Mouse (Mus musculus) hindbrain, embryonic 13.5 days (tissue): ENCODE results near the gene Snx15. TPM values are rescaled to one million over a fixed set of nuclear protein-coding genes. Genes with fewer than 3 reads are reported as not detected.
"Not testable (repeated sequence)": the region's sequence is repeated elsewhere in the genome, so short reads cannot be mapped to it uniquely, and the experiment has no call there.

Source experiments
- ATAC-seq: fragments of 200-750 bp; cut with Nextera tagmentation; 2 replicates; pipeline ENCODE4 v1.8.0; 2017; ENCODE audit warnings: moderate TSS enrichment; ENCODE audit not compliant: low FRiP score
- H3K27ac ChIP-seq: fragments of 300-500 bp; sonication (generic); 2 replicates; pipeline ENCODE4 v1.5.1; 2015; ENCODE audit warnings: inconsistent platforms, mild to moderate bottlenecking, moderate library complexity
- H3K27me3 ChIP-seq: fragments of 300-500 bp; sonication (generic); 2 replicates; pipeline ENCODE4 v1.6.1; 2015; ENCODE audit warnings: mild to moderate bottlenecking, inconsistent platforms
- H3K36me3 ChIP-seq: fragments of 300-500 bp; sonication (generic); 2 replicates; pipeline ENCODE4 v1.6.1; 2015; ENCODE audit warnings: mild to moderate bottlenecking, inconsistent platforms
- H3K4me1 ChIP-seq: fragments of 300-500 bp; sonication (generic); replicated peaks from 2 replicates; pipeline ENCODE4 v1.6.1; 2015; ENCODE audit warnings: inconsistent platforms
- H3K4me2 ChIP-seq: fragments of 300-500 bp; sonication (generic); 2 replicates; pipeline ENCODE4 v1.6.1; 2015; ENCODE audit warnings: inconsistent platforms, mild to moderate bottlenecking, moderate library complexity
- H3K4me3 ChIP-seq: fragments of 300-500 bp; sonication (generic); 2 replicates; pipeline ENCODE4 v1.5.1; 2015; ENCODE audit warnings: mild to moderate bottlenecking, inconsistent platforms
- H3K9ac ChIP-seq: fragments of 300-500 bp; sonication (generic); 2 replicates; pipeline ENCODE4 v1.6.1; 2015; ENCODE audit warnings: mild to moderate bottlenecking, inconsistent platforms
- H3K9me3 ChIP-seq: fragments of 300-500 bp; sonication (generic); 2 replicates; pipeline ENCODE4 v1.6.1; 2016; ENCODE audit warnings: inconsistent platforms
- WGBS: fragments of 180-500 bp; shearing (Covaris S2); methylation state at CpG from one replicate; pipeline ENCODE4 v1.1.7; 2015; 5-methylcytosine and 5-hydroxymethylcytosine counted together
- polyA plus RNA-seq: library from polyadenylated mRNA; unstranded; fragments of >200 nt; fragmentation: Nextera tagmentation; extraction: Ambion mirVana; gene quantifications from 2 replicates; pipeline ENCODE4 v1.2.1, GENCODE M21; 2015

Gene Snx15
- polyA plus RNA-seq, 1 experiment from 2014 or later = 55.7 TPM

DNA sequence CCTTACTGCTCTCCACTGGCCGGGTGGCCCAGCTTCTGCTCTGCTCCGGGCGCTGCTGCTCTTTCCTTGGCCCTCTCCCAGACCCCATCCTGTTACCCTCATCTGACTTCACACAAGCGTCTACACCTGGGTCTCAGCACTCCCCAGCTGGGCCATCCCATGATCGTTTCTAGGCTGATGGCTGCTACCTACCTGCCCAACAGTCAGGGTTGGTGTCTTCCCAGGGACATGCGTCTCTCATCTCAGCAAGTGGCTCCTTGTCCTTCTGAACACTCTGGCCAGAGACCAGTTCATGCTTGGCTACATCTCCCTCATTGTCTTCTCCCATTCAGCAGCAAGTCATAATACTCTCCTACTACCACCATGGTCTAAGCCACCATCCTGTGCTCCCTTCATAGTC is 11.6 kb upstream of the Snx15 start:
- WGBS = 98% methylated on average over 6 of the region's 6 CpGs
- no peak for ATAC-seq
- H3K4me2 ChIP-seq = peak overlapping the region; percentile 75
- peaks cover 36% of the 10 kb centered on the region for H3K36me3 ChIP-seq
- H3K9me3 ChIP-seq = no peaks in the 10 kb centered on the region
- peaks cover 24% of the 10 kb centered on the region for H3K4me1 ChIP-seq
- H3K4me3 ChIP-seq = peak overlapping the region; percentile 61
- peak overlapping the region; percentile 90 for H3K9ac ChIP-seq
- H3K27me3 ChIP-seq = no peaks in the 10 kb centered on the region
- peak overlapping the region; percentile 99 for H3K27ac ChIP-seq

DNA sequence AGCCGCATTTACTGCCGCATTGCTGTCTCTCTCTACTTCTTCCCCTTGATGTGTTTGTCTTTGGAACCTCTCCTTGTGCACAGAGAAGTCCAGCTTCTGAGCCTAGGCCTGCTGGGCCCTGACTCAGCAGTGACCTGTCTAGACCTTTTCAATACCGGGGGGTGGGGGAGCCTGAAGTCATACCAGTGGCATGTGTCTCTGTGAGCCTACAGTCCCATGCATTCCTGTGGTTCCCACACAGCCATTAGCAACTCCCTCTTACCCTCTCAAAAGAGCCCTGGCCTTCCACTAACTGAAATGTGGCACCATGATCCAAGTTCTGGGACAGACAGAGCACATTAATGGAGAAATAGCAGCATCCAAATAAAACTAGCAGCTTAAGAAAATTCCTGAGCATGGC is 8.3 kb upstream of the Snx15 start:
- no peak for ATAC-seq
- Histone ChIP-seq H3K9ac (0 out of 2 replicates have a peak overlapping the region, but pooled peaks have one; percentile 35), H3K4me3 (no peak overlapping the region), H3K36me3 (peaks cover 50% of the 10 kb centered on the region), H3K9me3 (no peaks in the 10 kb centered on the region), H3K27me3 (no peaks in the 10 kb centered on the region), H3K4me2 (no peak overlapping the region), H3K4me1 (peaks cover 24% of the 10 kb centered on the region), H3K27ac (no peak overlapping the region)
- 85% methylated on average over 3 of the region's 3 CpGs for WGBS

DNA sequence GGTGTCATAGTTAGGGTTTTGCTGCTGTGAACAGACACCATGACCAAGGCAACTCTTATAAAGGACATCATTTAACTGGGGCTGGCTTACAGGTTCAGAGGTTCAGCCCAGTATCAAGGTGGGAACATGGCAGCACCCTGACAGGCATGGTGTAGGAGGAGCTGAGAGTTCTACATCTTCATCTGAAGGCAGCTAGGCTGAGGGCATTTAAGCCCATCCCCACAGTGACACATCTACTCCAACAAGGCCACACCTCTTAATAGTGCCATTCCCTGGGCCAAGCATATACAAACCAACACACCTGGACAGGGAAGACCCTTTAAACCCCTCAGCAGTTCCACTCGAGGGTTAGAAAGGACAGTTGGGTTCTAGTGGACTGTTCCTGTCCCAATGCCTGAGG is 5.1 kb upstream of the Snx15 start:
- not testable (repeated sequence) for H3K4me3 ChIP-seq, H3K4me1 ChIP-seq, H3K27me3 ChIP-seq, H3K9me3 ChIP-seq, H3K27ac ChIP-seq, H3K9ac ChIP-seq, ATAC-seq, H3K4me2 ChIP-seq
- peaks cover 48% of the 10 kb centered on the region for H3K36me3 ChIP-seq
- 65% methylated on average over 1 of the region's 1 CpGs for WGBS

DNA sequence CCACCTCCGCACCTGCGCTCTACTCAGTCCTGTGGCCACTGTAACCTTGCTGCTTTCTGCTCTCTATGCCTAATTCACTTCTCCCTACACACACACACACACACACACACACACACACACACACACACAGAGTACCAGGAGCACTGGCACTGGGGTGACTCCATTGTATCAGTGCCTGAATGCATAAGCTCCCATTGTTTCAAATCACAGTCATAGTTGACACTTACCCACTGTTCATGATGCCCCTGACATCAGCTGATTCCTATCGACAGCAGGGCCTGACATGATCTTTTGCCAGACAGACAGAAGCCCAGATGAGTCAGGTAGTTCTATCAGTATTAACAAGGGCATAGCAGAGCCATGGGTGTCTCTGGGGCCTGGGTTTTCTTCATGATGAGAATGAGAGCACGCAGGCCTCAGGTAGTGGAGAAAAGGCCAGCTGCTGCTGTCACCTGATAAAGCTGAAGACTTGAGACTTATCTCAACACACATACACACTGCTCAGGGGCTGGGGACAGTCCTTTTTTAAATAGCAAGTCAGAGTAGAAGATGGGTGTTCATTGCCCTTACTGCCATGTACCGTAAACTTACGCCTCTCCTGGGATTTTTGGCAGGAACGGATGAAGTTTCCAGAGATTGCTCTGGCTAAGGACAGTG is 4.2 kb upstream of the Snx15 start:
- Histone ChIP-seq H3K4me1 (peaks cover 4% of the 10 kb centered on the region), H3K27ac (no peak overlapping the region; the same call in 1 of the 2 replicates), H3K36me3 (peaks cover 40% of the 10 kb centered on the region), H3K27me3 (no peaks in the 10 kb centered on the region), H3K9ac (peak overlapping the region; percentile 19; the same call in 1 of the 2 replicates), H3K4me3 (no peak overlapping the region), H3K9me3 (no peaks in the 10 kb centered on the region), H3K4me2 (no peak overlapping the region)
- ATAC-seq = no peak
- 86% methylated on average over 7 of the region's 7 CpGs for WGBS

DNA sequence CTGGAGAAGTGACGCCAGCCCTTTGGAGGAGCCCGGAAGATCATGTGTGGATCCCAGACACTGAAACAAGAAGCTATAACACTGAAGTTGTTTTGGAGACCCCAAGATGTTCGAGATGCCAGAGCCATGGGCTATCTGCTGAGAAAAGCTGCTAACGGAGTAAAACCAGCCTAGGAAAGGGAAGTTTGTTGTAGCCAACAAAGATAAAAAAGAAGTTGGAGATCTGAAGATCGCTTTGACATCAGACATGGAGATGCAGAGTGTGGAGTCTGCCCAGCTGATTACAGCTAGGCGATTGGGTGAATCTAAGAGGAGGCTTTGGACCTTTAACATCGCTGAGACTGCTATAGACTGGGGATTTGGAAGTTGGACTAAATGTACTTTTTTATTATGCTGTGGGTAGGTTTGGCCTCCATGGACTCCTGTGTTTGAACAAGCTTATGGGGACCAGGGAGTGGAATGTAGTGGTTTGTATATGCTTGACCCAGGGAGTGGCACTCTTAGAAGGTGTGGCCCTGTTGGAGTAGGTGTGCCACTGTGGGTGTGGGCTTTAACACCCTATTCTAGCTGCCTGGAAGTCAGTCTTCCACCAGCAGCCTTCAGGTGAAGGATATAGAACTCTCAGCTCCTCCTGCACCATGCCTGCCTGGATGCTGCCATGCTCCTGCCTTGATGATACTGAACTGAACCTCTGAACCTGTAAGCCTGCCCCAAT is 2.5 kb upstream of the Snx15 start:
- not testable (repeated sequence) for H3K4me1 ChIP-seq, H3K9ac ChIP-seq, H3K4me2 ChIP-seq, H3K27me3 ChIP-seq, ATAC-seq, H3K9me3 ChIP-seq, H3K27ac ChIP-seq, H3K4me3 ChIP-seq
- H3K36me3 ChIP-seq = peaks cover 22% of the 10 kb centered on the region
- WGBS = 82% methylated on average over 7 of the region's 7 CpGs

DNA sequence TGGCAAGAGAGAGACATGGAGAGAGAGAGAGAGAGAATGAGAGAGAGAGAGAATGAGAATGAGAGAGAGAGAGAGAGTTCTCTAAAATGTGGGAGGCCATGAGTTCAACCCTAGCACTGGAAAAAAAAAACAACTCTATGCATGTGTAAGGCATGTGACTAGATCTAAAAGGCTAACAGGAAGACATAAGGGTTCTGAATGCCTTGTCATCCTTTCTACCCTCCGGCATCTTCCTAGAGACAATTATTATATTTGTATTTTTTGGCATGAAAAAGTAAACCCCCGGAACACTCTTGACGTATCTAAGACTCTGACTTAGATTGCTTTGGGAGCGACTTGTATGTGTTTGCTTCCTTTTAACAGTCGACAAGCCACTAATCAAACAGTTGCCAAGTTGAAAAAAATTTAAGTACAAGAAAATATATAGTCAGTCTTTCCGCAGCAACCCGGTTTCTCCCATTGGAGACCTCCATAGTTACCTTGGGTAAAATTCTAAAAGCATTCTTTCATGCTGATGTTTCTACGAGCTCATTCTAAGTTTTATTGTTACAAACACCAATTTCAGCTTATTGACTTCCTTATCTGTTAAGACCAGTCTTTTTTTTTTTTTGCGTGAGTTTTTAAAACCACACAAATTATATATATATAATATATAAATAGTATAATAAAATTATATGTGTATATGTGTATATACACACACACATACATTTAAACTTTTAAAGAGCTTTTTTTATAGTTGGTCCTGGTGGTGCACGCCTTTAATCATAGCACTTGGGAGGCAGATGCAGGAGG is 1.1 kb downstream of the Snx15 start:
- peak overlapping the region; percentile 55 for H3K4me2 ChIP-seq
- WGBS = 74% methylated on average over 10 of the region's 10 CpGs
- no peaks in the 10 kb centered on the region for H3K27me3 ChIP-seq
- H3K27ac ChIP-seq = peak overlapping the region; percentile 94
- H3K9me3 ChIP-seq = no peaks in the 10 kb centered on the region
- no peak for ATAC-seq
- H3K36me3 ChIP-seq = peaks cover 6% of the 10 kb centered on the region; the same call in 1 of the 2 replicates
- peaks cover 12% of the 10 kb centered on the region for H3K4me1 ChIP-seq
- H3K4me3 ChIP-seq = peak overlapping the region; percentile 58
- H3K9ac ChIP-seq = peak overlapping the region; percentile 76; the same call in 1 of the 2 replicates

DNA sequence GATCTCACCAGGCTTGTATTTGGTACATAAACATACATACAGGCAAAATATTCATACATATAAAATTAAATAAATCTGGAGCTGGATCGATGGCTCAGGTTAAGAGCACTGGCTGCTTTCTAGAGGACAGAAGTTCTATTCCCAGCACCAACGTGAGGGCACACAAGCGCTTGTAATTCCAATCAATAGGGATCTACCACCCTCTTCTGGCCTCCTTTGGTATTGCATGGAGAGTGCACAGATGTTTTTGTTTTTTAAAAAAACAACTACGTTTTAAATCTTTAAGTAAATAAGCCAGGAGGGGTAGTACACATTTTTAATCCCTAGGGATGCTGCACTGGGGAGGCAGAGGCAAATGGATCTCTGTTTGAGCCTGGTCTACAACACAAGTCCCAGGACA is 1.8 kb downstream of the Snx15 start:
- H3K9me3 ChIP-seq = no peaks in the 10 kb centered on the region
- ATAC-seq = no peak
- H3K9ac ChIP-seq = no peak overlapping the region
- H3K27ac ChIP-seq = no peak overlapping the region
- no peak overlapping the region for H3K4me2 ChIP-seq
- WGBS = 23% methylated on average over 4 of the region's 4 CpGs
- H3K27me3 ChIP-seq = no peaks in the 10 kb centered on the region
- H3K36me3 ChIP-seq = peaks cover 13% of the 10 kb centered on the region
- no peak overlapping the region for H3K4me3 ChIP-seq
- peaks cover 12% of the 10 kb centered on the region for H3K4me1 ChIP-seq

DNA sequence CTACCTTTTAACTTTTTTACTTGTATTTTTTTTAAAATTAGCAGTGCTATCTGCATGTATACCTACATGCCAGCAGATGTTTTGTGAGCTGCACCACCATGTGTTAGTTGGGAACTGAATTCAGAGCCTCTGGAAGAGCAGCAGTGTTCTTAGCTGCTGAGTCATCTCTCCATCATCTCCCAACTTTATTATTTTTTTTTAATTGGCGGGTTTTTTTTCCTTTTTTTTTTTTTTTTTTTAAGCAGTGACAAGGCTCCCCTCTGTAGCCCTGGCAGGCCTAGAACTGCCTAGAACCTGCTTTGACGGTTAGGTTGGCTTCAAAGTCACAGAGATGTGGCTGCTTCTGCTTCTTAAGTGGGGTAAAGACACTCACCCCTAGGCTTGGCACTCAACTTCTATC is 3.2 kb downstream of the Snx15 start:
- WGBS = 83% methylated on average over 2 of the region's 2 CpGs
- Histone ChIP-seq H3K9me3 (no peaks in the 10 kb centered on the region), H3K27me3 (no peaks in the 10 kb centered on the region), H3K36me3 (peaks cover 25% of the 10 kb centered on the region), H3K4me2 (no peak overlapping the region), H3K9ac (no peak overlapping the region), H3K4me3 (no peak overlapping the region), H3K27ac (no peak overlapping the region), H3K4me1 (peaks cover 12% of the 10 kb centered on the region)
- ATAC-seq = no peak

DNA sequence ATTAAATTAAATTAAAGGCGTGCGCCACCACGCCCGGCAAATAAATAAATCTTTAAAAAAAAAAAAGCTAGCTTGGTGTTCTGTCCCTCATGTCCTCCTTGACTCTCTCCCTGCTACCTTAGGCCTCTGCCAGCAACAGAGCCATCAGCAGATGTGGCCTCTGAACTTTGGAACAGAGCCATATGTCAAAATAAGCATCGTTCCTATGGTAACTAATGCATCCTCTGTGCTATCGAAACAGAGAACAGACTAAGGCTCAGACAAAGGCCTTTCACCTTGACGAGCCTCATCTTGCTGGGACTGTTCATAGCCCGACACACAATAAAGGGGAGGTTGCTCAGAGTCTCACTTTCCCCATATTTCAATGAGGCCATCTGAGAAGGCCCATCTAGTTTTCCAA is 4.8 kb downstream of the Snx15 start:
- H3K4me3 ChIP-seq = no peak overlapping the region
- H3K9ac ChIP-seq = peak overlapping the region; percentile 20; the same call in 1 of the 2 replicates
- no peaks in the 10 kb centered on the region for H3K9me3 ChIP-seq
- peaks cover 25% of the 10 kb centered on the region for H3K4me1 ChIP-seq
- H3K36me3 ChIP-seq = peaks cover 28% of the 10 kb centered on the region
- 62% methylated on average over 8 of the region's 8 CpGs for WGBS
- H3K27ac ChIP-seq = peak overlapping the region; percentile 49
- ATAC-seq = no peak
- H3K4me2 ChIP-seq = no peak overlapping the region
- no peaks in the 10 kb centered on the region for H3K27me3 ChIP-seq

DNA sequence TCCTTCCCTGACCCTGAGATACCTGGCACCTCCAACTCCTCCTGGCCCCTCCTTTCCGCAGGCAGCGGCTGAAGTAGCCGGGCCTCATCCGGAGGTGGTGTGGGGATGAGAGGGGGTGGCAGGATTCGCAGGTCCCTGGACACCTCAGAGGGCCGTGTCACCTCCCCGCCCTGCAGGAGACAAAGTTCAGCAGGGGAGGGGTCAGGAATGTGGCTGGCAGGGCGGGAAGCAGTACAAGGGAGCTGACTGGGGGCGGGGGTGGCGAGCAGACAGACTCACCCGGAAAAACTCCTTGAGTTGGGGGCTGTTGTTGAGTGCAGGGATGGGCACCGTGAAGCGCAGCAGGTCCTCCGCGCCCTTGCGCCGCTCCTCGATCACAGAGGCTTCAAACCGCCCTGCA is 6.3 kb downstream of the Snx15 start:
- Histone ChIP-seq H3K4me2 (no peak overlapping the region), H3K9me3 (no peaks in the 10 kb centered on the region), H3K27me3 (no peaks in the 10 kb centered on the region), H3K9ac (0 out of 2 replicates have a peak overlapping the region, but pooled peaks have one; percentile 39), H3K27ac (no peak overlapping the region), H3K4me3 (no peak overlapping the region), H3K4me1 (peaks cover 31% of the 10 kb centered on the region), H3K36me3 (peaks cover 28% of the 10 kb centered on the region)
- no peak for ATAC-seq
- WGBS = 39% methylated on average over 19 of the region's 19 CpGs

DNA sequence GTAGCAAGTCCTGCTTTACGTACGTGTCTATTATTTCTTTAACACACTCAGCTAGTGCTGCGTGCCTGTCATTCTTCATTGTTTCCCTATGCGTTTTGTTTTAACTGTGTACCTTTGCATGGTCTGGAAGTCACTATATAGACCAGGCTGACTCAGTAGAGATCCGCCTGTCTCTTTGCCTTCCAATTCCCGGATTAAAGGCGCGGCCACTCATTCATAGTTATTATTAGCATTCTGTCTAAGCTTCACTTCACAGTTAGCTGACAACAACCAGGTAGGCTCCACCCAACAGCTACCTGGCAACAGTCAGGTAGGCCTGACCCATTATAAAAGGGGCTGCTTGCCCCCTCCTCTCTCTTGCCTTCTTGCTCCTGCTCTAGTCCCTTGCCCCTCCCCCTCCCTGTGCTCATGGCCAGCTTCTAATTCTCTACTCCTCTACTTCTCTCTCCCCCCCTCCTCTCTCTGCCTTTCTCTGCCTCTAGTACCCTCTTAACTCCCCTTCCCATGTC is 9.4 kb downstream of the Snx15 start:
- H3K36me3 ChIP-seq = peaks cover 50% of the 10 kb centered on the region
- no peaks in the 10 kb centered on the region for H3K27me3 ChIP-seq
- peak overlapping the region; percentile 95 for H3K27ac ChIP-seq
- under 1% methylated on average over 8 of the region's 8 CpGs for WGBS
- peak overlapping the region; percentile 93 for H3K4me2 ChIP-seq
- H3K9me3 ChIP-seq = no peaks in the 10 kb centered on the region
- peak overlapping the region; percentile 89 for H3K4me3 ChIP-seq
- peaks cover 36% of the 10 kb centered on the region for H3K4me1 ChIP-seq
- peak; percentile 52 for ATAC-seq
- H3K9ac ChIP-seq = peak overlapping the region; percentile 89
